In genomic region chr10:79768400-79768799, GRCm38 (mm10) we compare ENCODE assay signal across 9 mouse cellular contexts. TPM values are rescaled to one million over a fixed set of nuclear protein-coding genes. Genes with fewer than 3 reads are reported as not detected.
A peak's percentile ranks its signal among the peaks of the same experiment; 100 is the strongest.
DNase-seq lines count a peak whose midpoint lies in the region; ATAC-seq and TF ChIP-seq lines count a peak whose summit lies in the region.
"Had no signal": no experiment of that assay in that cellular context is flagged by ENCODE, and none has a peak within 500 bp of the region (broad histone marks: within the 10 kb centered on the region; RNA-seq: fewer than 3 reads in every experiment).

No protein-coding gene starts in this region.

- no peaks in the 10 kb centered on the region for H3K9me3 ChIP-seq in intestine, embryonic 14.5 days (ENCODE audit: control insufficient read depth, low read length)
- H3K9me3 ChIP-seq in intestine, embryonic 15.5 days: no peaks in the 10 kb centered on the region
- H3K9me3 ChIP-seq in liver, embryonic 13.5 days (replicated peaks): no peaks in the 10 kb centered on the region
- H3K9me3 ChIP-seq in neural tube, embryonic 13.5 days: no peaks in the 10 kb centered on the region
- H3K9me3 ChIP-seq in stomach, postnatal 0 days (ENCODE audit: control insufficient read depth, low read length): no peaks in the 10 kb centered on the region

- H3K9ac ChIP-seq in intestine, embryonic 14.5 days (ENCODE audit: low read length): no peak overlapping the region
- H3K9ac ChIP-seq in intestine, embryonic 15.5 days: no peak overlapping the region
- no peak overlapping the region for H3K9ac ChIP-seq in liver, embryonic 13.5 days
- no peak overlapping the region for H3K9ac ChIP-seq in neural tube, embryonic 13.5 days
- H3K9ac ChIP-seq in stomach, postnatal 0 days (ENCODE audit: low read length): no peak overlapping the region

- no peaks in the 10 kb centered on the region for H3K36me3 ChIP-seq in intestine, embryonic 14.5 days (ENCODE audit: control insufficient read depth, insufficient read depth, low read length)
- no peaks in the 10 kb centered on the region for H3K36me3 ChIP-seq in intestine, embryonic 15.5 days
- H3K36me3 ChIP-seq in liver, embryonic 13.5 days: peaks cover 20% of the 10 kb centered on the region
- no peaks in the 10 kb centered on the region for H3K36me3 ChIP-seq in neural tube, embryonic 13.5 days
- no peaks in the 10 kb centered on the region for H3K36me3 ChIP-seq in stomach, postnatal 0 days (ENCODE audit: control insufficient read depth, insufficient read depth, low read length)

- TF ChIP-seq CTCF in gastrocnemius, adult 2 months (IDR thresholded peaks at IDR 0.05): peak; percentile 80
- TF ChIP-seq CTCF in stomach, postnatal 0 days (IDR thresholded peaks at IDR 0.05; ENCODE audit: low read depth): peak; percentile 98

- intact Hi-C loops in gastrocnemius, adult 2 months (cut with DNase I): no loop called here

- ATAC-seq in intestine, embryonic 14.5 days (replicated peaks; ENCODE audit: low FRiP score, low TSS enrichment, low read depth): no peak
- no peak for ATAC-seq in intestine, embryonic 15.5 days
- no peak for ATAC-seq in liver, embryonic 13.5 days (ENCODE audit: low read depth)
- no peak for ATAC-seq in neural tube, embryonic 13.5 days (ENCODE audit: low read depth)
- ATAC-seq in stomach, postnatal 0 days (ENCODE audit: low FRiP score, low TSS enrichment): no peak

- H3K4me2 ChIP-seq in intestine, embryonic 14.5 days (ENCODE audit: low read length): peak overlapping the region; percentile 93; the same call in 1 of the 2 replicates
- no peak overlapping the region; the same call in 1 of the 2 replicates for H3K4me2 ChIP-seq in intestine, embryonic 15.5 days (replicated peaks)
- H3K4me2 ChIP-seq in liver, embryonic 13.5 days: no peak overlapping the region
- peak overlapping the region; percentile 96 for H3K4me2 ChIP-seq in neural tube, embryonic 13.5 days
- peak overlapping the region; percentile 74; the same call in 1 of the 2 replicates for H3K4me2 ChIP-seq in stomach, postnatal 0 days (replicated peaks; ENCODE audit: low read depth)

- no peak for TF ChIP-seq EP300 in stomach, postnatal 0 days (optimal IDR thresholded peaks at IDR 0.05)

- H3K27ac ChIP-seq in intestine, embryonic 14.5 days (ENCODE audit: low read depth): 0 out of 2 replicates have a peak overlapping the region, but pooled peaks have one; percentile 6
- H3K27ac ChIP-seq in intestine, embryonic 15.5 days: no peak overlapping the region
- H3K27ac ChIP-seq in gastrocnemius, adult 2 months: no peak overlapping the region
- no peak overlapping the region for H3K27ac ChIP-seq in liver, embryonic 13.5 days
- H3K27ac ChIP-seq in neural tube, embryonic 13.5 days (replicated peaks): no peak overlapping the region
- H3K27ac ChIP-seq in stomach, postnatal 0 days (replicated peaks): no peak overlapping the region

- no peak overlapping the region for H3K4me3 ChIP-seq in intestine, embryonic 14.5 days (ENCODE audit: low read depth, low read length)
- H3K4me3 ChIP-seq in intestine, embryonic 15.5 days (replicated peaks): no peak overlapping the region
- H3K4me3 ChIP-seq in gastrocnemius, adult 2 months: no peak overlapping the region
- no peak overlapping the region for H3K4me3 ChIP-seq in liver, embryonic 13.5 days (replicated peaks)
- 0 out of 2 replicates have a peak overlapping the region, but pooled peaks have one; percentile 95 for H3K4me3 ChIP-seq in neural tube, embryonic 13.5 days
- no peak overlapping the region for H3K4me3 ChIP-seq in stomach, postnatal 0 days (ENCODE audit: low read depth, low read length)

- H3K27me3 ChIP-seq in intestine, embryonic 14.5 days (replicated peaks; ENCODE audit: control insufficient read depth, insufficient read depth, low read length): no peaks in the 10 kb centered on the region
- no peaks in the 10 kb centered on the region for H3K27me3 ChIP-seq in intestine, embryonic 15.5 days (replicated peaks)
- 0 out of 2 replicates have a peak, but pooled peaks cover 6% of the 10 kb centered on the region for H3K27me3 ChIP-seq in liver, embryonic 13.5 days
- H3K27me3 ChIP-seq in neural tube, embryonic 13.5 days: no peaks in the 10 kb centered on the region
- H3K27me3 ChIP-seq in stomach, postnatal 0 days (ENCODE audit: control insufficient read depth, insufficient read depth, low read length): no peaks in the 10 kb centered on the region

- 1% methylated on average over 5 of the region's 5 CpGs for WGBS in intestine, embryonic 14.5 days
- WGBS in intestine, embryonic 15.5 days: under 1% methylated on average over 5 of the region's 5 CpGs
- WGBS in liver, embryonic 13.5 days (ENCODE audit: insufficient replicate concordance): under 1% methylated on average over 5 of the region's 5 CpGs
- WGBS in neural tube, embryonic 13.5 days: under 1% methylated on average over 5 of the region's 5 CpGs
- WGBS in stomach, postnatal 0 days: 1% methylated on average over 5 of the region's 5 CpGs

- peak; percentile 96 for DNase-seq in intestine, embryonic 14.5 days (ENCODE audit: low spot score)
- peak; percentile 91 to 94 for DNase-seq in cerebellum, postnatal 10 days
- DNase-seq in gastrocnemius, adult 2 months: peak; percentile 69
- DNase-seq in kidney, postnatal 10 days: peak; percentile 87
- peak; percentile 67 for DNase-seq in liver, embryonic 13.5 days
- DNase-seq in stomach, postnatal 0 days (ENCODE audit: low spot score): peak; percentile 84

- peaks cover 23% of the 10 kb centered on the region for H3K4me1 ChIP-seq in intestine, embryonic 14.5 days (replicated peaks; ENCODE audit: control insufficient read depth, insufficient read depth, low read length)
- H3K4me1 ChIP-seq in intestine, embryonic 15.5 days (replicated peaks): peaks cover 40% of the 10 kb centered on the region
- H3K4me1 ChIP-seq in liver, embryonic 13.5 days (replicated peaks): peaks cover 46% of the 10 kb centered on the region
- peaks cover 40% of the 10 kb centered on the region for H3K4me1 ChIP-seq in neural tube, embryonic 13.5 days (replicated peaks)
- H3K4me1 ChIP-seq in stomach, postnatal 0 days (replicated peaks; ENCODE audit: control insufficient read depth, insufficient read depth): peaks cover 8% of the 10 kb centered on the region

RNA-seq across cellular contexts. Expression of gene Rnf126, which starts 1.6 kb away (rescaled TPM):
- polyA plus RNA-seq in intestine, embryonic 14.5 days (2014; fragmentation: Nextera tagmentation; extraction: Ambion mirVana): 80.3 and 90.3 TPM in 2 replicates
- polyA plus RNA-seq in intestine, embryonic 15.5 days (2015; fragmentation: Nextera tagmentation; extraction: Ambion mirVana): 89.8 and 91.6 TPM in 2 replicates
- total RNA-seq in gastrocnemius, adult 2 months (2021): 10 to 100 TPM; 46.1 to 53.6 TPM
- polyA plus RNA-seq in liver, embryonic 13.5 days (2015; fragmentation: Nextera tagmentation; extraction: Ambion mirVana): 43.7 and 48.5 TPM in 2 replicates
- polyA plus RNA-seq in neural tube, embryonic 13.5 days (2015; fragmentation: Nextera tagmentation; extraction: Ambion mirVana): 96.2 and 98.5 TPM in 2 replicates
- 60.0 and 68.6 TPM in 2 replicates for polyA plus RNA-seq in stomach, postnatal 0 days (2015; fragmentation: Nextera tagmentation; extraction: Ambion mirVana)

RNA-seq across cellular contexts. Expression of gene Fstl3, which starts 8.7 kb away (rescaled TPM):
- polyA plus RNA-seq in intestine, embryonic 14.5 days (2014; fragmentation: Nextera tagmentation; extraction: Ambion mirVana): 10.1 and 11.1 TPM in 2 replicates
- 14.0 and 16.1 TPM in 2 replicates for polyA plus RNA-seq in intestine, embryonic 15.5 days (2015; fragmentation: Nextera tagmentation; extraction: Ambion mirVana)
- 1 to 10 TPM; 1.0 to 1.5 TPM for total RNA-seq in gastrocnemius, adult 2 months (2021)
- 0.58 and 0.68 TPM in 2 replicates for polyA plus RNA-seq in liver, embryonic 13.5 days (2015; fragmentation: Nextera tagmentation; extraction: Ambion mirVana)
- polyA plus RNA-seq in neural tube, embryonic 13.5 days (2015; fragmentation: Nextera tagmentation; extraction: Ambion mirVana): 1.9 and 2.8 TPM in 2 replicates
- polyA plus RNA-seq in stomach, postnatal 0 days (2015; fragmentation: Nextera tagmentation; extraction: Ambion mirVana): 14.1 and 17.6 TPM in 2 replicates

RNA-seq across cellular contexts. Expression of gene Fgf22, which starts 13.5 kb away (rescaled TPM):
- 0.26 and 0.42 TPM in 2 replicates for polyA plus RNA-seq in intestine, embryonic 14.5 days (2014; fragmentation: Nextera tagmentation; extraction: Ambion mirVana)
- polyA plus RNA-seq in intestine, embryonic 15.5 days (2015; fragmentation: Nextera tagmentation; extraction: Ambion mirVana): 0.09 and 0.28 TPM in 2 replicates
- not detected for total RNA-seq in gastrocnemius, adult 2 months (2021)
- polyA plus RNA-seq in liver, embryonic 13.5 days (2015; fragmentation: Nextera tagmentation; extraction: Ambion mirVana): not detected in 2 replicates
- 1.7 and 2.7 TPM in 2 replicates for polyA plus RNA-seq in neural tube, embryonic 13.5 days (2015; fragmentation: Nextera tagmentation; extraction: Ambion mirVana)
- polyA plus RNA-seq in stomach, postnatal 0 days (2015; fragmentation: Nextera tagmentation; extraction: Ambion mirVana): 13.5 and 14.9 TPM in 2 replicates
- total RNA-seq: adrenal gland, postnatal 4 days had no signal

RNA-seq across cellular contexts. Expression of gene Polrmt, which starts 22.0 kb away (rescaled TPM):
- polyA plus RNA-seq in intestine, embryonic 14.5 days (2014; fragmentation: Nextera tagmentation; extraction: Ambion mirVana): 37.9 and 40.1 TPM in 2 replicates
- polyA plus RNA-seq in intestine, embryonic 15.5 days (2015; fragmentation: Nextera tagmentation; extraction: Ambion mirVana): 37.8 and 45.5 TPM in 2 replicates
- total RNA-seq in gastrocnemius, adult 2 months (2021): 10 to 100 TPM; 27.0 to 40.8 TPM
- 20.0 and 20.8 TPM in 2 replicates for polyA plus RNA-seq in liver, embryonic 13.5 days (2015; fragmentation: Nextera tagmentation; extraction: Ambion mirVana)
- polyA plus RNA-seq in neural tube, embryonic 13.5 days (2015; fragmentation: Nextera tagmentation; extraction: Ambion mirVana): 40.7 and 41.2 TPM in 2 replicates
- polyA plus RNA-seq in stomach, postnatal 0 days (2015; fragmentation: Nextera tagmentation; extraction: Ambion mirVana): 16.5 and 20.6 TPM in 2 replicates

RNA-seq across cellular contexts. Expression of gene Prss57, which starts 22.4 kb away (rescaled TPM):
- 0.45 TPM in 1 of 2 replicates, not detected in the other for polyA plus RNA-seq in intestine, embryonic 14.5 days (2014; fragmentation: Nextera tagmentation; extraction: Ambion mirVana)
- 0.09 TPM in 1 of 2 replicates, not detected in the other for polyA plus RNA-seq in intestine, embryonic 15.5 days (2015; fragmentation: Nextera tagmentation; extraction: Ambion mirVana)
- total RNA-seq in gastrocnemius, adult 2 months (2021): not detected
- polyA plus RNA-seq in liver, embryonic 13.5 days (2015; fragmentation: Nextera tagmentation; extraction: Ambion mirVana): 2.6 and 3.2 TPM in 2 replicates
- 0.07 and 0.69 TPM in 2 replicates for polyA plus RNA-seq in neural tube, embryonic 13.5 days (2015; fragmentation: Nextera tagmentation; extraction: Ambion mirVana)
- polyA plus RNA-seq in stomach, postnatal 0 days (2015; fragmentation: Nextera tagmentation; extraction: Ambion mirVana): 0.04 and 0.15 TPM in 2 replicates

Comparison
In these comparisons a context has a peak if more than half of its experiments do, and no peak if none do; other contexts are left out.
1. H3K4me2 ChIP-seq: peak in intestine, embryonic 14.5 days (single experiment), neural tube, embryonic 13.5 days (single experiment) and stomach, postnatal 0 days (single experiment); none in intestine, embryonic 15.5 days (single experiment) and liver, embryonic 13.5 days (single experiment).
2. Peak in every context shown above with its lines, with median percentiles within 50 percentile points of each other: DNase-seq.